Mouse (Mus musculus) stomach, adult 2 months (tissue): ENCODE measurements around the gene Matk. TPM values are rescaled to one million over a fixed set of nuclear protein-coding genes. Genes with fewer than 3 reads are reported as not detected.

Experiments
- polyA plus RNA-seq: library from polyadenylated mRNA; depleted of rRNA; stranded (reverse); fragments of >200 nt; gene quantifications from 2 replicates; pipeline ENCODE4 v1.2.3, GENCODE M21; 2012; rRNA removed

Gene Matk
- 1.5 and 3.0 TPM in 2 replicates for polyA plus RNA-seq

DNA sequence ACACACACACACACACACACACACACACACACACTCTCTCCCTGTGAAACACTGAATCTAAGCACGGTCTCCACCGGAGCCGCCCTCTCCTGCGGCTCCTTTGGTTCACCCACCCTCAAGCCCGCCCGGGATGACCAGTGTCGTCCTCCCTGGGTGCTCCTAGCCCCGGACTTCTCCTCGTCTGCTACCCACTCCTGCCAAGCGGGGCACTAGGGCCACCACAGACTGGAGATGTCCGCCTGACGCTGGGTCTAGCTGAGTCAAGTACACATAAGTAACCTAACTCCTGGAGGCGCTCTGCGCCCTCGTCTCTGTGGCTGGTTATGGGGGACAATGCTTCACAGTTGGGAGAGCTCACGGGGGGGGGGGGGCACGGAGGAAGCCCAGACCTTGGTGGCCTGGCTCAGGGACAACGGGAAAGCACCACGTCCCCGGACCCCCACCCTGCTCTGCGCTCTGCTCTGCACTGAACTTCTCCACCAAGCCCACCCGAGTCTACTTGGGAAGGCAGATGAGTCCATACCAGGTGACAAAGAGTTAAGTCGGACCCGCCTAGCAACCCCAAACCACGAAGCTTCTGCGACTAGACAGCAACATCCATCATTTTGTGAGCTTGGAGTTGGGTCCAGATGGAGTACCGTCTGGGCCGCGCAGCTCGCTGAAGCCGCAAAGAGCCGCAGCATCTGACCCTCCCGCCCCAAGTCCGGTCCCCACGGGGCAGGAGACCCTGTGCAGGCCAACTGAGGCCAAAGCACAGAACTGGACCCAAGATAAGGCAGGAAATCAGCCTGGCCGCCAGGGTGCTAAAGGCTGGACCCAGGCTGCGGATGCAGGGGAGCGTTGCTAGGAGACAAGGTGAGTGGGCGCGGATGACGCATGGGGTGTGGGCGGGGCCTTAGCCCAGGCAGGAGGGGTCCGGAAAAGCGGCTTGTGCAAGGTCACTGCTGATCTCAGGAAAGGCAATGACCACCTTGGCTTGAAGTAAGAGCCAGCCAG, at the start of gene Matk:
Matk (plus strand) TSS at position 512 of the 996 bp plus-strand sequence.

GRCm38 (mm10) chr10:81230438-81231332, 22.1 kb upstream of the Matk start, which contains the start of gene Atcay:
Atcay (minus strand) TSS chr10:81230833.

DNA sequence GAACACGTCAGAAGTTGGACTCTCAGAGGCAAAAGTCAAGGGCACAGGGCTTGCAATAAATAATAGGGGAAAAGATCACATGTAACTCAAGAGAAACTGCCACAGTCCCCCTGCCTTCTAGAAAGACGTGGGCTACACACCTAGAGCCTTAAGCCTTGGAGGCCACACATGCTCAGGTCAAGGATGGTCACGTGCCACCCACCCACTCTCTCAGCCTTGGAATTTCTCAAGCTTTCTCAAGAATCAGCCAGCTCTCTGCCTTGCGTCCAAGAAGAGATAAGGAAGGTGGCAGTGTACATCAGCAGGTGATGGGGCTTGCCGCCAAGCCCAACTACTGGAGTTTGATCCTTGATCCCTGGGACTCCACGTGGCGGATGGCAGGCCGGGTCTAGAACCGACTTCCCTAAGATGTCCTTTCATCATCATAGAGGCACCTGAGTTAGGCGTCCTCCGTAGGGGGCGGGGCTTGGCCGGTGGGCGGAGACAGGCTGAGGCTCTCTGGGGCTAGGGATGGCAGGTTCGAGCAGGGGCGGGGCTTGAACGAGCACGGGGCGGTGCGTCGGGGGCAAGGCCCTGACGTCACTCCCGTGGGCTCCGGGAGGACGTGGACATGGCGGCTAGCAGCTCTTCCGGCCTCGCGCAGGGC, 20.0 kb upstream of the Matk start, which contains the start of gene Zfr2:
Zfr2 (plus strand) TSS at position 576 of the 646 bp plus-strand sequence.

GRCm38 (mm10) chr10:81266211-81267105, 13.7 kb downstream of the Matk start, which contains the start of the genes Mrpl54 and Apba3:
Mrpl54 (minus strand) TSS chr10:81266934.
Apba3 (plus strand) TSS chr10:81266960.

GRCm38 (mm10) chr10:81291511-81292104, 38.9 kb downstream of the Matk start, which contains the start of gene Tjp3:
Tjp3 (minus strand) TSS chr10:81291581.

GRCm38 (mm10) chr10:81292554-81293333, 40.0 kb downstream of the Matk start, which contains the start of gene Pip5k1c:
Pip5k1c (plus strand) TSS chr10:81292963.

Other genes starting within 250 kb of the Matk start
- 0.71 and 1.1 TPM in 2 replicates for gene Gng7, start 238.0 kb upstream of the Matk start, polyA plus RNA-seq
- gene Diras1, start 227.3 kb upstream of the Matk start, polyA plus RNA-seq: 0.29 and 0.37 TPM in 2 replicates
- 18.5 and 21.8 TPM in 2 replicates for gene Slc39a3, start 215.5 kb upstream of the Matk start, polyA plus RNA-seq
- gene Sgta, start 192.8 kb upstream of the Matk start, polyA plus RNA-seq: 106 and 140 TPM in 2 replicates
- gene Thop1, start 182.9 kb upstream of the Matk start, polyA plus RNA-seq: 63.0 and 106 TPM in 2 replicates
- gene Creb3l3, start 154.1 kb upstream of the Matk start, polyA plus RNA-seq: 2.0 and 3.8 TPM in 2 replicates
- 190 and 419 TPM in 2 replicates for gene Map2k2, start 147.0 kb upstream of the Matk start, polyA plus RNA-seq
- gene Zbtb7a, start 117.7 kb upstream of the Matk start, polyA plus RNA-seq: 48.3 and 79.2 TPM in 2 replicates
- gene Pias4, start 85.0 kb upstream of the Matk start, polyA plus RNA-seq: 25.3 and 28.0 TPM in 2 replicates
- 532 and 619 TPM in 2 replicates for gene Eef2, start 76.3 kb upstream of the Matk start, polyA plus RNA-seq
- 62.9 and 105 TPM in 2 replicates for gene Dapk3, start 69.9 kb upstream of the Matk start, polyA plus RNA-seq
- gene 4930442H23Rik, start 69.1 kb upstream of the Matk start, polyA plus RNA-seq: not detected in 2 replicates
- 0.67 TPM in 2 replicates for gene Nmrk2, start 50.9 kb upstream of the Matk start, polyA plus RNA-seq
- gene Atcay, start 22.1 kb upstream of the Matk start, polyA plus RNA-seq: 0.15 and 0.17 TPM in 2 replicates
- gene Zfr2, start 19.8 kb upstream of the Matk start, polyA plus RNA-seq: 5.2 and 6.0 TPM in 2 replicates
- gene Mrpl54, start 14.0 kb downstream of the Matk start, polyA plus RNA-seq: 75.5 and 146 TPM in 2 replicates
- 58.9 and 73.0 TPM in 2 replicates for gene Apba3, start 14.0 kb downstream of the Matk start, polyA plus RNA-seq
- 85.6 and 104 TPM in 2 replicates for gene Tjp3, start 38.6 kb downstream of the Matk start, polyA plus RNA-seq
- gene Pip5k1c, start 40.0 kb downstream of the Matk start, polyA plus RNA-seq: 33.5 and 41.8 TPM in 2 replicates
- gene Cactin, start 68.2 kb downstream of the Matk start, polyA plus RNA-seq: 11.9 and 14.7 TPM in 2 replicates
- gene Tbxa2r, start 75.8 kb downstream of the Matk start, polyA plus RNA-seq: 17.8 and 29.6 TPM in 2 replicates
- gene Gipc3, start 90.3 kb downstream of the Matk start, polyA plus RNA-seq: 2.3 TPM in 2 replicates
- 95.3 and 125 TPM in 2 replicates for gene Hmg20b, start 97.5 kb downstream of the Matk start, polyA plus RNA-seq
- gene Mfsd12, start 104.6 kb downstream of the Matk start, polyA plus RNA-seq: 11.1 and 23.8 TPM in 2 replicates
- 229 and 346 TPM in 2 replicates for gene 4930404N11Rik, start 112.9 kb downstream of the Matk start, polyA plus RNA-seq
- 64.1 and 71.5 TPM in 2 replicates for gene Fzr1, start 125.6 kb downstream of the Matk start, polyA plus RNA-seq
- 57.2 and 82.1 TPM in 2 replicates for gene Dohh, start 131.5 kb downstream of the Matk start, polyA plus RNA-seq
- gene Gm48551, start 131.5 kb downstream of the Matk start, polyA plus RNA-seq: 0.54 and 0.88 TPM in 2 replicates
- 1.4 and 1.7 TPM in 2 replicates for gene Gm48552, start 136.1 kb downstream of the Matk start, polyA plus RNA-seq
- gene Smim24, start 140.1 kb downstream of the Matk start, polyA plus RNA-seq: 455 and 473 TPM in 2 replicates
- 27.0 and 33.0 TPM in 2 replicates for gene Nfic, start 202.7 kb downstream of the Matk start, polyA plus RNA-seq
- 1.3 and 2.8 TPM in 2 replicates for gene Celf5, start 229.8 kb downstream of the Matk start, polyA plus RNA-seq
- 147 and 177 TPM in 2 replicates for gene Ncln, start 243.5 kb downstream of the Matk start, polyA plus RNA-seq
- 1.6 and 3.7 TPM in 2 replicates for gene S1pr4, start 247.2 kb downstream of the Matk start, polyA plus RNA-seq